Mouse (Mus musculus): ENCODE data around the gene Prkag1. TPM values are rescaled to one million over a fixed set of nuclear protein-coding genes. Genes with fewer than 3 reads are reported as not detected.

Prkag1 gene
- polyA plus RNA-seq, 1 experiment from 2014 or later = 79.5 TPM

GRCm38 (mm10) chr15:98765929-98766328, 65.4 kb downstream of the Prkag1 start:
- 42% methylated on average over 4 of the region's 4 CpGs for WGBS
- Histone ChIP-seq H3K4me1 (replicated peaks; ENCODE audit: control insufficient read depth, insufficient read depth, low read length) (peaks cover 17% of the 10 kb centered on the region), H3K9me3 (ENCODE audit: control insufficient read depth, low read length) (no peaks in the 10 kb centered on the region), H3K27ac (ENCODE audit: low read length) (no peak overlapping the region), H3K4me2 (ENCODE audit: low read length) (no peak overlapping the region), H3K27me3 (replicated peaks; ENCODE audit: control insufficient read depth, insufficient read depth, low read length) (peaks cover 13% of the 10 kb centered on the region), H3K4me3 (replicated peaks; ENCODE audit: low read length) (no peak overlapping the region), H3K36me3 (ENCODE audit: control insufficient read depth, insufficient read depth) (no peaks in the 10 kb centered on the region), H3K9ac (replicated peaks; ENCODE audit: low read depth, low read length) (no peak overlapping the region)
- ATAC-seq = no peak

Other genes with a start within 250 kb of the Prkag1 start
- 11.2 and 16.1 TPM in 2 replicates for gene Adcy6, start 221.4 kb downstream of the Prkag1 start, polyA plus RNA-seq (2015; fragmentation: Nextera tagmentation; extraction: Ambion mirVana)
- gene Cacnb3, start 200.7 kb downstream of the Prkag1 start, polyA plus RNA-seq (2015; fragmentation: Nextera tagmentation; extraction: Ambion mirVana) = 138 and 168 TPM in 2 replicates
- gene Ddx23, start 168.6 kb downstream of the Prkag1 start, polyA plus RNA-seq (2015; fragmentation: Nextera tagmentation; extraction: Ambion mirVana) = 17.6 and 25.5 TPM in 2 replicates
- 15.5 and 16.4 TPM in 2 replicates for gene Rnd1, start 154.1 kb downstream of the Prkag1 start, polyA plus RNA-seq (2015; fragmentation: Nextera tagmentation; extraction: Ambion mirVana)
- gene Ccdc65, start 123.3 kb downstream of the Prkag1 start, polyA plus RNA-seq (2015; fragmentation: Nextera tagmentation; extraction: Ambion mirVana) = 2.9 and 4.2 TPM in 2 replicates
- 3.7 and 5.7 TPM in 2 replicates for gene Fkbp11, start 103.3 kb downstream of the Prkag1 start, polyA plus RNA-seq (2015; fragmentation: Nextera tagmentation; extraction: Ambion mirVana)
- gene Arf3, start 68.3 kb downstream of the Prkag1 start, polyA plus RNA-seq (2015; fragmentation: Nextera tagmentation; extraction: Ambion mirVana) = 82.6 and 99.9 TPM in 2 replicates
- not detected in 2 replicates for gene Wnt10b, start 53.4 kb downstream of the Prkag1 start, polyA plus RNA-seq (2015; fragmentation: Nextera tagmentation; extraction: Ambion mirVana)
- 0.10 and 0.42 TPM in 2 replicates for gene Wnt1, start 41.7 kb downstream of the Prkag1 start, polyA plus RNA-seq (2015; fragmentation: Nextera tagmentation; extraction: Ambion mirVana)
- 0.46 and 0.58 TPM in 2 replicates for gene Ddn, start 22.0 kb downstream of the Prkag1 start, polyA plus RNA-seq (2015; fragmentation: Nextera tagmentation; extraction: Ambion mirVana)
- 11.0 and 12.8 TPM in 2 replicates for gene Kmt2d, start 39.7 kb upstream of the Prkag1 start, polyA plus RNA-seq (2015; fragmentation: Nextera tagmentation; extraction: Ambion mirVana)
- 51.2 and 52.7 TPM in 2 replicates for gene Rhebl1, start 63.0 kb upstream of the Prkag1 start, polyA plus RNA-seq (2015; fragmentation: Nextera tagmentation; extraction: Ambion mirVana)
- 0.65 and 0.66 TPM in 2 replicates for gene Dhh, start 67.0 kb upstream of the Prkag1 start, polyA plus RNA-seq (2015; fragmentation: Nextera tagmentation; extraction: Ambion mirVana)
- 43.0 and 54.9 TPM in 2 replicates for gene Lmbr1l, start 86.7 kb upstream of the Prkag1 start, polyA plus RNA-seq (2015; fragmentation: Nextera tagmentation; extraction: Ambion mirVana)
- gene Tuba1b, start 103.0 kb upstream of the Prkag1 start, polyA plus RNA-seq (2015; fragmentation: Nextera tagmentation; extraction: Ambion mirVana) = 1,178 and 1,185 TPM in 2 replicates
- gene Gm49450, start 122.0 kb upstream of the Prkag1 start, polyA plus RNA-seq (2015; fragmentation: Nextera tagmentation; extraction: Ambion mirVana) = not detected in 2 replicates
- gene Tuba1a, start 122.2 kb upstream of the Prkag1 start, polyA plus RNA-seq (2015; fragmentation: Nextera tagmentation; extraction: Ambion mirVana) = 16,411 and 16,831 TPM in 2 replicates
- gene Tuba1c, start 198.4 kb upstream of the Prkag1 start, polyA plus RNA-seq (2015; fragmentation: Nextera tagmentation; extraction: Ambion mirVana) = 42.1 and 48.9 TPM in 2 replicates
- gene Prph, start 223.7 kb upstream of the Prkag1 start, polyA plus RNA-seq (2015; fragmentation: Nextera tagmentation; extraction: Ambion mirVana) = 1.3 and 2.2 TPM in 2 replicates
- 15.9 and 17.3 TPM in 2 replicates for gene Troap, start 243.1 kb upstream of the Prkag1 start, polyA plus RNA-seq (2015; fragmentation: Nextera tagmentation; extraction: Ambion mirVana)